Mouse (Mus musculus) stomach, postnatal 0 days (tissue): Measurements from ENCODE around the gene Ick.

Experiments
- CTCF ChIP-seq: IDR thresholded peaks from 2 replicates; pipeline ENCODE4 v1.5.1; 2016; ENCODE audit warnings: antibody characterized with exemption, low read depth, mild to moderate bottlenecking, moderate library complexity
- EP300 ChIP-seq: optimal IDR thresholded peaks from 2 replicates; pipeline ENCODE3; 2016; ENCODE audit warnings: antibody characterized with exemption

- TF ChIP-seq CTCF (no peak), EP300 (no peak)
Measured at GRCm38 (mm10) chr9:78106821-78107220, 2.2 kb upstream of the Ick start.
